Mouse (Mus musculus): ENCODE measurements at regions not wholly inside any gene's neighbourhood (a gene's known extent, or its start where the extent isn't known, plus 50 kb on each side); places are given as distances from the start of the nearest gene placed in this dataset.
"Not testable (repeated sequence)": the region's sequence is repeated elsewhere in the genome, so short reads cannot be mapped to it uniquely, and the experiment has no call there.

DNA sequence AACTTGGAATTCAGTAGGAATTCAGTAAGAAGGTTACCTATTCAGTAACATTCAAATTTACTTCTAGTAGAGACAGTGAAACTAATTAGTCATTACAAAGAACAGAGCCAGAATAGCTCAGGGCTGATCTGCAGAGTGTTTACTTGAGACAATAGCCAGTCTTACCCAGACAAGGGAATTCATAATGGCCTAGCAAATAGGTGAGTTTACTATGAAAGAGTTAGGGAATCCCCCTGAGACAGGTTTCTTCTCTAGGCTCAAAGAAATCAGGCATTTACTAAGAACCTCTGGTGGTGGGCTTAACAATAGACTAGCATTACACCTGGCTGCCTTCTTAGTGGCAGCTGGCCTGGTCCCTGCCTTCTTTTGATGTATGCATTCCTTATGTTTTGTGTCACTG is 650.1 kb upstream of the Epha5 start:
- peak; percentile 65; the same call in 1 of the 2 replicates for TF ChIP-seq NANOG (IDR thresholded peaks at IDR 0.05; ENCODE audit: borderline replicate concordance, low read length)
- not testable (repeated sequence) for H3K27me3 ChIP-seq (ENCODE audit: insufficient read depth, low read length); H3K4me1 ChIP-seq (replicated peaks; ENCODE audit: low read depth, low read length); H3K4me3 ChIP-seq (replicated peaks; ENCODE audit: low read length); H3K36me3 ChIP-seq (ENCODE audit: insufficient read depth, low read length)
- peaks cover 17% of the 10 kb centered on the region; the same call in 1 of the 2 replicates for H3K9me3 ChIP-seq (ENCODE audit: low read length)
